Mouse (Mus musculus) small intestine, adult 2 months (tissue): ENCODE data around the gene Snx8.

ENCODE experiments used
- CTCF ChIP-seq: fragments of 200-500 bp; IDR thresholded peaks from 2 replicates; pipeline ENCODE4 v1.5.1; 2012; ENCODE audit warnings: low read depth, mild to moderate bottlenecking, control low read depth, inconsistent platforms, low read length, moderate library complexity, mixed read lengths; ENCODE audit not compliant: insufficient replicate concordance, insufficient read length; ENCODE audit errors: extremely low read depth
- POLR2A ChIP-seq: fragments of 200-500 bp; IDR thresholded peaks from 2 replicates; pipeline ENCODE4 v1.6.1; 2012; ENCODE audit warnings: low read depth, mild to moderate bottlenecking, control low read depth, inconsistent platforms, low read length, moderate library complexity

GRCm38 (mm10) chr5:140387816-140388510, 1.1 kb downstream of the Snx8 start:
- TF ChIP-seq CTCF (no peak), POLR2A (no peak)
